Mouse (Mus musculus) heart, postnatal 0 days (tissue): ENCODE data around the gene Slc25a26.
"Not testable (repeated sequence)": the region's sequence is repeated elsewhere in the genome, so short reads cannot be mapped to it uniquely, and the experiment has no call there.

Experiments used
- CTCF ChIP-seq: IDR thresholded peaks from 2 replicates; pipeline ENCODE4 v1.5.1; 2016; ENCODE audit warnings: antibody characterized with exemption, control low read depth, low read depth
- EP300 ChIP-seq: IDR thresholded peaks from 2 replicates; pipeline ENCODE4 v1.6.1; 2016; ENCODE audit warnings: antibody characterized with exemption, low read depth

GRCm38 (mm10) chr6:94558603-94559002 lies 58.5 kb downstream of the Slc25a26 start:
- TF ChIP-seq EP300, CTCF: not testable (repeated sequence)
